Mouse (Mus musculus) kidney, adult 11 months (tissue): ENCODE data around the gene Tepp.

Experiments
- DNase-seq: peaks from one replicate; pipeline ENCODE4 v3.0.0; 2022

Tepp gene

DNA sequence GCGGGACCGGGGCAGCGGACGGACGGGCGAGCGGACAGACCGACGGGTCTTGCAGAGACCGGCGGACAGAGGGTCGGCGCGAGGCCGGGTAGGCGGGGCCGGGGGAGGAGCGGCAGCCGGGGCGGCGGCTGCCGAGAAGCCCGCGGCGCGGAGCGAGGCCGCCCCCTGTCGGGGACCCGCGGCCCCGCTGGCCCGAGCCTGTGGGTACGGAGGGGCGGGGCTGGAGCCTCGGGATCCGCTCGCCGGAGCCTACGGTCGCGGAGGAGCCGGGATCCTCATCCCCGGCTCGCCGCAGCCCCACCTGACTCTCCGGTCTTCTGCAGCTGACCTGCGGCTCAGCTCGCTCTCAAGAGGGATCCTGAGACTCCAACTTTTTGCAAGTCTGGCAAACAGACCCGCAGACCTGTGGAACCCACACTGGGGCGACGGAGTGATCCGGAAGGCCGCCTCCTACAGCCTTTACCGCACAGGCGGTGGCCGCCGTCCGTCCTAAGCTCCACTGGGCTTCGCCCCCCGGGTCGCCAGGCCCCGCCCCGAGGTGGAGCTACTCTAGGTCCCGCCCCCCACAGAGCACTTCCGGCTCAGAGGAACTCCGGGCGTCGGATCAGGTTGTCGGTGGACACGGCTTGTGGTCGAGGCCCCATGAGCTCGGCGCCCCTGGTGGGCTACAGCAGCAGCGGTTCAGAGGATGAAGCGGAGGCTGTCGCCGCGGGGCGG lies 21.5 kb downstream of the Tepp start, which contains the start of the genes Zfp319 and Usb1:
Gene Zfp319, minus strand, starts transcription at position 231 of the 717 bp plus-strand sequence.
Gene Usb1, plus strand, starts transcription at position 565 of the 717 bp plus-strand sequence.
- peak; percentile 94 for DNase-seq

- DNase-seq: no peak
Observed at GRCm38 (mm10) chr8:95332437-95333199, 22.3 kb downstream of the Tepp start.

GRCm38 (mm10) chr8:95335706-95336105 lies 25.3 kb downstream of the Tepp start:
- no peak for DNase-seq

- no peak for DNase-seq
Observed at GRCm38 (mm10) chr8:95336363-95336762, 26.0 kb downstream of the Tepp start.

- DNase-seq: peak; percentile 46
Observed at GRCm38 (mm10) chr8:95341721-95342120, 31.4 kb downstream of the Tepp start.

- no peak for DNase-seq
Observed at GRCm38 (mm10) chr8:95344668-95345067, 34.3 kb downstream of the Tepp start.

DNA sequence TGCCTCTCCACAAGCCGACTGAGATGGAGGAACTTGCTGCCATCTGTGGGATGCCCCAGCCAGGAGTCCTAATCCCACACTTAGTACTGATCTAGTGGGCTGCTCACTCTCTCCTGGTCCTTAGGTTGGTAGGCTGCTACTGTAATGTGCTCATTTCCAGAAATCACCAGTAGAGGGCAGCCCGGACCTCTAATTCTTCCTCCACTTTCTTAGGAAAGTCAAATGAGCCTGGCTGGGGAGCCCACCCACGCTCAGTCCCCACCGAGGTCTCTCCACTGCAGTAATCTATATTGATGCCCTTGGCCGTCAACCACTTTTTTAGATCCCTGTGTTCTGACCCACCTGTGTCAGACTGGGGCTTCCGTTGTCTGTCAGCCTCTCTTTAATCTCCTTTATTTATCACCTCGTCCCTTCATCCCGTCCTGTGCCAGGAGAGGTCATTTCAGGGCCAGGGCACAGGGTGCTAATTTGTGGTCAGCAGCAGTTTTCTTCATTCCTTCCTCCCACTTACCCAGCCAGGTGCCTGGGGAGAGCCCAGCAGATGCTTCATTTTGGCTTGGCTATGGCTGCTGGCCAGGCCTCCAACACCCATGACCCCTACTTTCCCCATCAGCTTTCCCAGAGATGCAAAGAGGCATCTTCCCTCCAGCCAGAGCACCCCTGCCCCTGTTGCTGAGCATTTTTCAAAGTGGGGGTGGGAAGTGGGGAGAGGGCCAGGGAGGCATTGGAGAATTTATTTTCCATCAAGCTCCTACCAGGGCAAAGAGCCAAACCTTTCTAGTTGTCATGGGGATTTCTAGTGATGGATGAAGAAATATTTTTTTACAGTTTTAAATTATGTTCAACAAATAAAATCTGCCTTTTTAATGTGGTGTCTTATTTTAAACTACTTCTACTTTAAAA lies 36.5 kb downstream of the Tepp start:
- DNase-seq: peak; percentile 45

DNA sequence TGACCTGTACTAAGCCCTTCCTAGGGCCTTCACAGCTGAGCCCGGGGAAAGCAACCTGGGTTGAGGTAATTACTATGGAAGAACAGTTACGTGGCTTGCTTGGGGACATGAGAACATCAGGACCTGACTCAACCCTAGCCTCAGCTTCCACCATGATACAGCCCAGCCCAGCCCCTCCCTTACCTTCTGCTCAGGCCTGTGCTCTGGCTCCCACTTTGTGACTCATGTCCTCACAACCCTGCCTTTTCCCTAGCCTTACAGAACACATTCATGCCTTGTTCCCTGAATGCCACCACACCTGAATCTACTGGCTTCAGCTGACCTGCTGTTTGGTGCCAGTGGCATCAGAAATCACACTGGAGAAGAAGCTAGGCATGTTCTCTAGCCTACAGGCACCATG lies 38.0 kb downstream of the Tepp start:
- DNase-seq: no peak

DNA sequence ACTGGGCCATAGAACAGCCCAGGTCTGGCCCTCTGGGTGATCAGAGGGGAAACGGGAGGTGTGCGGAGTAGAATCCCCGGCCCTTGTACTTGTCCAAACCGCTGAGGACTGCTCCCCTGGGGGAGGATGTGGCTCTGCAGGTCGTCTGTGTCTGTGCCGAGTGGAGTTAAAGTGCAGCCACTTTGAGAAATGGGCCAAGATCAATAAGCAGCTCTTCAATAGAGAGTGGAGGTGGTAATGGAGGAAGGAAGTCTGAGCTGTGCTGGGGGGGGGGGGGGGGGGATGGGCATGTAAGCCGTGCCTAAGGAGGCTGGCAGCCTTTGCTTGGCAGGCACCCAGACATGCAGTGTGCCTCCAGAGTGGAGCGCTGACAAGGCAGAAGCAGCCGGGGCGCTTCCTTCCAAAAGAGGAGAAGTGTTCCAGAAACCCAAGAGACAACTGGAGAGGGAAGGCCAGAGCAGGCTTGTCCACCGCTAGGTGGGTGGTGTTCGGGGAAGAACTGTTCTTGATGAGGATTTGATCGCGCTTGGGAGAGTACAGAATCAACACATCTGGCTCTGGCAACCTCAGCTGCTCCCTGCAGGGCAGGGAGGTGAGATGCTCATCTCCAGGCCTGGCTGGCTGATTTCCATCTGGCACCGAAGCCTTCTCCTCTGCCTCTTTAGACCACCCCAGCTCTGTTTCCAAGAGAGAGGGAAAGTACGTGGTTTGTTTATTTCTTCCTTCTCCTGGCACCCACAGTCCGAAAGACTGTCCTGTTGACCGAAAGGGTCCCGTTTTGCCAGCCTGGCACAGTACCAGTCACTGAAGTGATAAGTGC lies 38.7 kb downstream of the Tepp start:
- peak; percentile 49 for DNase-seq

DNA sequence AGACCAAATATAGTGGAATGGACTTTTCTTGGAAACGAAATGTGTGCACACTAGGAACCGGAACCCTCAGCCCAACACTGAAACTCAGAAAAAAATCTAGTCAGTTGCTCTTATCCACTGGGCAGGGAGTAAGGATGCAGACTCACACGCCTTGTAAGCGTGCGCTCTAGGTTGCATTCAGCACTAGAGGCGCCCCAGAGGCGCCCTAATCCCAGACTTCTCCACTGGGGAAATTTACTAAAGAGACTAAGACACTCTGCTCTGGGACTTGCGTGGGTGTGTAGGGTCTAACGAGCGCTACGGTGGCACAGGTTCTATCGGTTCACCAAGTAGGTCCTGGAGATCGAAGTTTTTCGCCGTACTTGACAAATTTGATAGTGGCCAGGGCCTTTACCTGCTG lies 41.1 kb downstream of the Tepp start:
- DNase-seq: no peak

- DNase-seq: peak; percentile 44
Observed at GRCm38 (mm10) chr8:95352151-95352870, 41.9 kb downstream of the Tepp start, which contains the start of gene Mmp15. Mmp15 (plus strand) TSS chr8:95352268.

DNA sequence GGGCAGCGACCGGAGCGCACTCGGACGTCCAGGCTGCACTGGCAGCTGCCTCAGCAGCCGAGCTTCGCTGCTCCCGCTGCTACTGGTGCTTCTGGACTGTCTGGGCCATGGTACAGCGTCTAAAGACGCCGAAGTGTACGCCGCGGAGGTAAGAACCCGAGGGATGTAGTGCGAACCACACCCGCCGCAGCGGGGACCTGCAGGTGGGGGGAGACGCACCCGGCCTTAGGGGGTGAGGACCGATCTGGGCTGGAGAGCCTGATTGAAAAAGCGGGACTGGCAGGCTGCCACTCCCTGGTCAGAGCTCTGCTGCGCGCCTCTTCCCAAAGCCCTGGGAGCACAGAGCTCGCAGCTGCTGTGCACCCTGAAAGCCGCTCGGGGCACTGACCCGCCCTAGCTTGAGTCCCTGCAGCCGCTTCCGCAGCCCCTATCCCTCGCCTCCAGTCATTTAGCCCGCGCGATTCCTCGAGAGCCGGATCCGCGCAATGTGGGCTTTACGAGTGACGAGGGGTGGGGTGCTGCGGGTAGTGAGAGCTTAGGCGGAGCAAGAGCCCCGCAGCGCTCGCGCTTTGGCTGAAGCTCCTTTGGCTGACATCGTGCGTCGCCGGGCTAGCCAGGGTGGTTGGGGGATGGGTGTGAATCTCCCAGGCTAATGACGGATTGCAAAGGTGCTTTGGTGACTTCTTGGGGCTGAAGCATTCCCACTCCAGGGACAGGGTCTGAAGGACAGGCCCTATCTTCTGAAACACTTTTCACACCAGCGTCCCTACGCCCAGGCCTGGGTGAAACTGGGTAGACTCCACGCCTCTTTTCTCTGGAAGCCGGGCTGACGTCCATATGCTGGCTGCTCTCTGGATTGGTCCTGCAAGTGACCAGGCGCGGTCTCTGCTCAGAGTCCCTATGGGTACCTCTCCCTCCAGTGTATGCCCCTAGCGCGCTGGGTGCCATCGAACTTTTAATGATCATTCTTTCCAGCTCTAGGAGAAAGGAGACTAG lies 42.8 kb downstream of the Tepp start:
- DNase-seq: no peak

DNA sequence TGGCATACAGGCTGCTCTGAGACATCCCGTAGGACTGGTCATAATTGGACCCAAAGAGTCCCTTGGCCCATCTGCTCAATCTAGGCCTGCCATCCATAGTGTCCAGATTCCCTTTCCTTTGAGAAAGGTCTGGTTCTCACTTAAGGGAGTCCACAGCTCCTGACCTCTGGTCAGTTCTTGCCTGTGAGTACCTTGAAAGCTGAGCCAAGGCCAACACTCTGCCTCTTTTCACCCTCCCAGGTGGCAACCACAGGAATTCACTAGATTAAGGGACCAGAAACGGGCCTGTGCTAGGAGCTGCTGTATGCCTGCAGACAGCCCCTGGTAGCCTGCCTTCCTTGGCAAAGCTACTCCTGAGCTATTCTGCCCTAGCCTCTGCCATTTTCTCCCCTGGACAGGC lies 44.2 kb downstream of the Tepp start:
- no peak for DNase-seq

DNA sequence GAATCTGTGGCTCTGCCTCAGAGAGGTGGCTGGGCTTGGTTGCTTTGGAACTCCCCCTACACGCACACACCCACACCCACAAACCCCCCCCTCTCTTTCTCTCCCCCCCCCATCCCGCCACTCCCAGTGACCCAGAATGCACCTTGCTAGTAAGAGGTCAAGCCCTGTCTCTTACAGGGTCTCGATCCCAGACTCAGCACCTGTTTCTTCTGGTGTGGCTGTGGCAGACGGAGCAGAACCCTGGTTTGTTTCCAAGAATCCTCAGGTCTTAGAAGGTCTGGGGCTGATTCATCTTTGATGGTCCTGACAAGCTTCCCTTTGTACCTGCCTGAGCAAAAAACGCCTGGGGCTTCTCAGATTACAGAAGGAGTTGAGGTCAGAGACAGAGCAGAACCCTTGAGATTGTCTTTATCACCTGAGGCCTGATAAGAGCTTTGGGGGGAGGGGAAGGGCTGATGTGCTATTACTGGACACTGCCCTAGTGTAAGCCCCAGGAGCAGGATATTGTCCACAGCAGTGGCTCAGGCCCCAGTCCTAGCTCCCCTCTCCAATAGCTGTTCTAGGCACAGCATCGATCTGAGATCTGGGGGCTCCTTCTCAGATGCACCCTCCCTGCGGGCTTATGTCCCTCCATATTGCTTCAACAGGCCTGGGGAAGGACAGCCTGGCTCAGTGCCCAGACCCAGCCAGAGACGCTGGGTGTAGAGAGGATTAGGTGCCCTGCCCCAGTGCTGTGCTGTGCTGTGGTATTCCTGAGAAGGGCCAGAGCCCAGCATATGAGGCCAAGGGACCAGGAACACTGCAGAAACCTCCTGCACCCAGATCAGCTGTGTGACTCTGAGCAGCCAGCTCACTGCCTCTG lies 48.4 kb downstream of the Tepp start:
- no peak for DNase-seq

DNA sequence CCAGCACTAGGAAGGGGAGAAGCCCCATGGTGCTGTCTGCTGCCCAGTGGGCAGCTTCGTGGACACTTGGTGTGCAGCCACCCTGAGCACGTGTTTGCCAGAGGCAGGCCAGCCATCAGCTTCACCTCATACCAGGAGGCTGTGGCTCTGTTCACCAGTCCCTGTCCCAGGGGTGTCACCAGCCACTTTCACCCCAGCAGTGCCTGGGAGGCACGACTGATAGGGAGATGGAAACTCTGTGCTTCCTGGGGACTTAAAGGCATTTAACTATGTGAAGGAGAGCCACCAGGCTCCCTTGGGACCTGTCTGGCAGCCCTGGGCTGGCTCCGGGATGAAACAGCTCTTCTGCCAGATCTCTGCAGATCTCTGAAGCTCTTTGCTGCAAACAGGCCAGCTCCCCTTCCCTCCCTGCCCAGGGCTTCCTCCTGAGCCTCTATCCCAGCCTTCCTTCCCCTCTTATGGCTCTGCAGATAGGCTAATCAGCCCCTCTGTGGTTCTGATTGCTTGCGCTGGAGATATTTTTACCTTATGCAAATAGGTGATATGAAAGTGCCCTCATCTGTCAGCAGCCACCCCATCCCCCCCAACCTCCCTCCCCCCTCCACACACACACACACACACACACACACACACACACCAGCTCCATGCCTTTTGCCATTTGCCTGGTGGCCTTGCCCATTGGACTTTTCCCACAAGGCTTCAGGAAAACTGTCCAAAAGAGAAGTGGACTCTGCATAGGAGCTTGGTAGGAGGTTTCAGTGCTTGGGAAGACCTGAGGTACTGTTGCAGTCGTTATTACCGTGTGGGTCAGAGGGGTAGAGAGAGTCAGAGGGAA lies 50.0 kb downstream of the Tepp start:
- DNase-seq: no peak

- no peak for DNase-seq
Observed at GRCm38 (mm10) chr8:95361016-95361341, 50.6 kb downstream of the Tepp start.

- no peak for DNase-seq
Observed at GRCm38 (mm10) chr8:95362272-95362671, 51.9 kb downstream of the Tepp start.

GRCm38 (mm10) chr8:95363849-95364248 lies 53.5 kb downstream of the Tepp start:
- no peak for DNase-seq
